Mouse (Mus musculus): ENCODE results near the gene Metap1d. TPM values are rescaled to one million over a fixed set of nuclear protein-coding genes. Genes with fewer than 3 reads are reported as not detected.

Gene Metap1d
- total and polyA plus RNA-seq, 2 experiments from 2014 or later = 16.6 to 25.3 TPM

GRCm38 (mm10) chr2:71483046-71483716 is 30.1 kb downstream of the Metap1d start:
- no peak for DNase-seq
- 51% methylated on average over 10 of the region's 10 CpGs for WGBS
- Histone ChIP-seq H3K9ac (no peak overlapping the region), H3K27ac (ENCODE audit: low read depth, low read length) (no peak overlapping the region), H3K4me3 (ENCODE audit: low read depth, low read length) (no peak overlapping the region), H3K4me1 (ENCODE audit: insufficient read depth) (0 out of 2 replicates have a peak, but pooled peaks cover 3% of the 10 kb centered on the region), H3K4me2 (ENCODE audit: low read depth) (no peak overlapping the region), H3K27me3 (ENCODE audit: insufficient read depth, low read length) (no peaks in the 10 kb centered on the region), H3K36me3 (ENCODE audit: insufficient read depth) (no peaks in the 10 kb centered on the region), H3K9me3 (ENCODE audit: low read length) (no peaks in the 10 kb centered on the region)
- no peak for ATAC-seq
- no peak for TF ChIP-seq CTCF (IDR thresholded peaks at IDR 0.05; ENCODE audit: low read depth)

- Histone ChIP-seq H3K9me3 (ENCODE audit: low read length) (no peaks in the 10 kb centered on the region), H3K36me3 (ENCODE audit: insufficient read depth) (no peaks in the 10 kb centered on the region), H3K9ac (no peak overlapping the region), H3K27ac (ENCODE audit: low read depth, low read length) (no peak overlapping the region), H3K4me1 (ENCODE audit: insufficient read depth) (0 out of 2 replicates have a peak, but pooled peaks cover 3% of the 10 kb centered on the region), H3K4me3 (ENCODE audit: low read depth, low read length) (no peak overlapping the region), H3K27me3 (ENCODE audit: insufficient read depth, low read length) (no peaks in the 10 kb centered on the region), H3K4me2 (ENCODE audit: low read depth) (no peak overlapping the region)
- 15% methylated on average over 5 of the region's 5 CpGs for WGBS
- DNase-seq (no peak), ATAC-seq (peak; percentile 54; the same call in 1 of the 2 replicates)
- no peak for TF ChIP-seq CTCF (IDR thresholded peaks at IDR 0.05; ENCODE audit: low read depth)
Measured at GRCm38 (mm10) chr2:71483717-71484066, 30.6 kb downstream of the Metap1d start.

GRCm38 (mm10) chr2:71491295-71491694 is 38.2 kb downstream of the Metap1d start:
- Histone ChIP-seq H3K27ac (ENCODE audit: low read depth, low read length) (no peak overlapping the region), H3K4me2 (ENCODE audit: low read depth) (no peak overlapping the region), H3K9me3 (ENCODE audit: low read length) (no peaks in the 10 kb centered on the region), H3K4me3 (ENCODE audit: low read depth, low read length) (no peak overlapping the region), H3K36me3 (ENCODE audit: insufficient read depth) (no peaks in the 10 kb centered on the region), H3K4me1 (ENCODE audit: insufficient read depth) (0 out of 2 replicates have a peak, but pooled peaks cover 3% of the 10 kb centered on the region), H3K9ac (no peak overlapping the region), H3K27me3 (ENCODE audit: insufficient read depth, low read length) (no peaks in the 10 kb centered on the region)
- no peak for TF ChIP-seq CTCF (IDR thresholded peaks at IDR 0.05; ENCODE audit: low read depth)
- no peak for DNase-seq
- no peak for ATAC-seq

GRCm38 (mm10) chr2:71493161-71493683 is 40.1 kb downstream of the Metap1d start:
- no peaks in the 10 kb centered on the region for H3K36me3 ChIP-seq (ENCODE audit: insufficient read depth)
- WGBS = 65% methylated on average over 12 of the region's 12 CpGs
- no peak overlapping the region for H3K27ac ChIP-seq (ENCODE audit: low read depth, low read length)
- no peak for TF ChIP-seq CTCF (IDR thresholded peaks at IDR 0.05; ENCODE audit: low read depth)
- no peak overlapping the region for H3K4me3 ChIP-seq (ENCODE audit: low read depth, low read length)
- H3K4me2 ChIP-seq (ENCODE audit: low read depth) = no peak overlapping the region
- H3K9me3 ChIP-seq (ENCODE audit: low read length) = no peaks in the 10 kb centered on the region
- no peak for DNase-seq
- no peak for ATAC-seq
- H3K9ac ChIP-seq = no peak overlapping the region
- H3K27me3 ChIP-seq (ENCODE audit: insufficient read depth, low read length) = no peaks in the 10 kb centered on the region
- H3K4me1 ChIP-seq (ENCODE audit: insufficient read depth) = 0 out of 2 replicates have a peak, but pooled peaks cover 3% of the 10 kb centered on the region

- peak; percentile 65 for ATAC-seq
- 47% methylated on average over 10 of the region's 10 CpGs for WGBS
- H3K4me2 ChIP-seq (ENCODE audit: low read depth) = 0 out of 2 replicates have a peak overlapping the region, but pooled peaks have one; percentile 13
Measured at GRCm38 (mm10) chr2:71494503-71494902, 41.4 kb downstream of the Metap1d start.

GRCm38 (mm10) chr2:71494971-71495370 is 41.9 kb downstream of the Metap1d start:
- Histone ChIP-seq H3K36me3 (ENCODE audit: insufficient read depth) (no peaks in the 10 kb centered on the region), H3K4me1 (ENCODE audit: insufficient read depth) (0 out of 2 replicates have a peak, but pooled peaks cover 3% of the 10 kb centered on the region), H3K9me3 (ENCODE audit: low read length) (no peaks in the 10 kb centered on the region), H3K4me2 (ENCODE audit: low read depth) (0 out of 2 replicates have a peak overlapping the region, but pooled peaks have one; percentile 13), H3K27me3 (ENCODE audit: insufficient read depth, low read length) (no peaks in the 10 kb centered on the region), H3K4me3 (ENCODE audit: low read depth, low read length) (no peak overlapping the region), H3K9ac (no peak overlapping the region), H3K27ac (ENCODE audit: low read depth, low read length) (no peak overlapping the region)
- TF ChIP-seq CTCF (IDR thresholded peaks at IDR 0.05; ENCODE audit: low read depth) = no peak
- DNase-seq (no peak), ATAC-seq (no peak)
- 32% methylated on average over 4 of the region's 4 CpGs for WGBS

More at GRCm38 (mm10) chr2:71494503-71494902, 41.4 kb downstream of the Metap1d start:
- peak; percentile 25 for DNase-seq
- H3K4me1 ChIP-seq (ENCODE audit: insufficient read depth) = 0 out of 2 replicates have a peak, but pooled peaks cover 3% of the 10 kb centered on the region
- no peaks in the 10 kb centered on the region for H3K27me3 ChIP-seq (ENCODE audit: insufficient read depth, low read length)
- H3K4me3 ChIP-seq (ENCODE audit: low read depth, low read length) = no peak overlapping the region
- H3K9me3 ChIP-seq (ENCODE audit: low read length) = no peaks in the 10 kb centered on the region
- no peak overlapping the region; the same call in 1 of the 2 replicates for H3K27ac ChIP-seq (ENCODE audit: low read depth, low read length)
- H3K9ac ChIP-seq = no peak overlapping the region
- no peaks in the 10 kb centered on the region for H3K36me3 ChIP-seq (ENCODE audit: insufficient read depth)
- TF ChIP-seq CTCF (IDR thresholded peaks at IDR 0.05; ENCODE audit: low read depth) = no peak

- WGBS = 52% methylated on average over 5 of the region's 5 CpGs
- no peaks in the 10 kb centered on the region for H3K9me3 ChIP-seq (ENCODE audit: low read length)
- TF ChIP-seq CTCF (IDR thresholded peaks at IDR 0.05; ENCODE audit: low read depth) = no peak
- 0 out of 2 replicates have a peak, but pooled peaks cover 3% of the 10 kb centered on the region for H3K4me1 ChIP-seq (ENCODE audit: insufficient read depth)
- no peak overlapping the region for H3K9ac ChIP-seq
- H3K27me3 ChIP-seq (ENCODE audit: insufficient read depth, low read length) = no peaks in the 10 kb centered on the region
- H3K4me3 ChIP-seq (ENCODE audit: low read depth, low read length) = no peak overlapping the region
- DNase-seq = no peak
- no peak for ATAC-seq
- H3K36me3 ChIP-seq (ENCODE audit: insufficient read depth) = no peaks in the 10 kb centered on the region
- H3K27ac ChIP-seq (ENCODE audit: low read depth, low read length) = no peak overlapping the region
- no peak overlapping the region for H3K4me2 ChIP-seq (ENCODE audit: low read depth)
Measured at GRCm38 (mm10) chr2:71497175-71497574, 44.1 kb downstream of the Metap1d start.
